Mouse (Mus musculus): Measurements from ENCODE around the gene Prm2. TPM values are rescaled to one million over a fixed set of nuclear protein-coding genes. Genes with fewer than 3 reads are reported as not detected.

Gene Prm2
- polyA plus RNA-seq, 1 experiment from 2014 or later = not detected

- H3K9me3 ChIP-seq = no peaks in the 10 kb centered on the region
- no peak overlapping the region for H3K9ac ChIP-seq
- H3K27ac ChIP-seq (replicated peaks) = no peak overlapping the region
- WGBS = 75% methylated on average over 4 of the region's 4 CpGs
- H3K4me1 ChIP-seq (replicated peaks) = no peaks in the 10 kb centered on the region
- no peaks in the 10 kb centered on the region for H3K27me3 ChIP-seq
- no peak for ATAC-seq (ENCODE audit: low read depth)
- H3K36me3 ChIP-seq = no peaks in the 10 kb centered on the region
- H3K4me2 ChIP-seq = no peak overlapping the region
- H3K4me3 ChIP-seq = no peak overlapping the region
Observed at GRCm38 (mm10) chr16:10828461-10828805, 32.5 kb upstream of the Prm2 start.

- Histone ChIP-seq H3K9me3 (no peaks in the 10 kb centered on the region), H3K9ac (no peak overlapping the region), H3K27me3 (no peaks in the 10 kb centered on the region), H3K36me3 (no peaks in the 10 kb centered on the region), H3K4me3 (no peak overlapping the region), H3K27ac (replicated peaks) (no peak overlapping the region), H3K4me2 (no peak overlapping the region), H3K4me1 (replicated peaks) (no peaks in the 10 kb centered on the region)
- 79% methylated on average over 7 of the region's 7 CpGs for WGBS
- no peak for ATAC-seq (ENCODE audit: low read depth)
Observed at GRCm38 (mm10) chr16:10827766-10828460, 32.0 kb upstream of the Prm2 start.

GRCm38 (mm10) chr16:10827269-10827668 lies 31.3 kb upstream of the Prm2 start:
- Histone ChIP-seq H3K4me3 (no peak overlapping the region), H3K4me1 (replicated peaks) (no peaks in the 10 kb centered on the region), H3K4me2 (no peak overlapping the region), H3K9ac (no peak overlapping the region), H3K36me3 (no peaks in the 10 kb centered on the region), H3K9me3 (no peaks in the 10 kb centered on the region), H3K27me3 (no peaks in the 10 kb centered on the region), H3K27ac (replicated peaks) (no peak overlapping the region)
- WGBS = 90% methylated on average over 9 of the region's 9 CpGs
- ATAC-seq (ENCODE audit: low read depth) = no peak

- H3K4me3 ChIP-seq = no peak overlapping the region
- H3K9me3 ChIP-seq = no peaks in the 10 kb centered on the region
- H3K4me2 ChIP-seq = no peak overlapping the region
- H3K4me1 ChIP-seq (replicated peaks) = no peaks in the 10 kb centered on the region
- WGBS = 89% methylated on average over 4 of the region's 4 CpGs
- ATAC-seq (ENCODE audit: low read depth) = no peak
- H3K27me3 ChIP-seq = no peaks in the 10 kb centered on the region
- H3K27ac ChIP-seq (replicated peaks) = no peak overlapping the region
- no peaks in the 10 kb centered on the region for H3K36me3 ChIP-seq
- H3K9ac ChIP-seq = no peak overlapping the region
Observed at GRCm38 (mm10) chr16:10825840-10826239, 29.9 kb upstream of the Prm2 start.

- Histone ChIP-seq H3K4me3 (no peak overlapping the region), H3K9me3 (no peaks in the 10 kb centered on the region), H3K36me3 (no peaks in the 10 kb centered on the region), H3K9ac (no peak overlapping the region), H3K27ac (replicated peaks) (no peak overlapping the region), H3K27me3 (no peaks in the 10 kb centered on the region), H3K4me1 (replicated peaks) (no peaks in the 10 kb centered on the region), H3K4me2 (no peak overlapping the region)
- no peak for ATAC-seq (ENCODE audit: low read depth)
- WGBS = 94% methylated on average over 1 of the region's 1 CpGs
Observed at GRCm38 (mm10) chr16:10824536-10824935, 28.6 kb upstream of the Prm2 start.

GRCm38 (mm10) chr16:10821387-10821786 lies 25.5 kb upstream of the Prm2 start:
- 74% methylated on average over 4 of the region's 4 CpGs for WGBS
- Histone ChIP-seq H3K27me3 (no peaks in the 10 kb centered on the region), H3K9me3 (no peaks in the 10 kb centered on the region), H3K9ac (no peak overlapping the region), H3K36me3 (no peaks in the 10 kb centered on the region), H3K4me2 (no peak overlapping the region), H3K4me1 (replicated peaks) (no peaks in the 10 kb centered on the region), H3K27ac (replicated peaks) (no peak overlapping the region), H3K4me3 (no peak overlapping the region)
- ATAC-seq (ENCODE audit: low read depth) = no peak

- H3K27ac ChIP-seq (replicated peaks) = no peak overlapping the region
- ATAC-seq (ENCODE audit: low read depth) = no peak
Observed at GRCm38 (mm10) chr16:10819966-10820365, 24.0 kb upstream of the Prm2 start.

GRCm38 (mm10) chr16:10818579-10819135 lies 22.7 kb upstream of the Prm2 start:
- H3K9ac ChIP-seq = no peak overlapping the region
- no peak for ATAC-seq (ENCODE audit: low read depth)
- H3K27ac ChIP-seq (replicated peaks) = no peak overlapping the region
- no peaks in the 10 kb centered on the region for H3K4me1 ChIP-seq (replicated peaks)
- 75% methylated on average over 4 of the region's 4 CpGs for WGBS
- no peak overlapping the region for H3K4me3 ChIP-seq
- H3K4me2 ChIP-seq = no peak overlapping the region
- H3K27me3 ChIP-seq = no peaks in the 10 kb centered on the region
- no peaks in the 10 kb centered on the region for H3K36me3 ChIP-seq
- H3K9me3 ChIP-seq = no peaks in the 10 kb centered on the region

More at GRCm38 (mm10) chr16:10819966-10820365, 24.0 kb upstream of the Prm2 start:
- Histone ChIP-seq H3K9ac (no peak overlapping the region), H3K4me1 (replicated peaks) (no peaks in the 10 kb centered on the region), H3K4me2 (no peak overlapping the region), H3K9me3 (no peaks in the 10 kb centered on the region), H3K36me3 (no peaks in the 10 kb centered on the region), H3K27me3 (no peaks in the 10 kb centered on the region), H3K4me3 (no peak overlapping the region)
- 75% methylated on average over 3 of the region's 3 CpGs for WGBS

GRCm38 (mm10) chr16:10814864-10815263 lies 18.9 kb upstream of the Prm2 start:
- no peak overlapping the region for H3K9ac ChIP-seq
- no peak for ATAC-seq (ENCODE audit: low read depth)
- H3K27ac ChIP-seq (replicated peaks) = no peak overlapping the region
- no peaks in the 10 kb centered on the region for H3K27me3 ChIP-seq
- H3K36me3 ChIP-seq = no peaks in the 10 kb centered on the region
- no peak overlapping the region for H3K4me2 ChIP-seq
- 89% methylated on average over 4 of the region's 4 CpGs for WGBS
- H3K4me3 ChIP-seq = no peak overlapping the region
- no peaks in the 10 kb centered on the region for H3K4me1 ChIP-seq (replicated peaks)
- no peaks in the 10 kb centered on the region for H3K9me3 ChIP-seq

- Histone ChIP-seq H3K27me3 (no peaks in the 10 kb centered on the region), H3K9me3 (no peaks in the 10 kb centered on the region), H3K36me3 (no peaks in the 10 kb centered on the region), H3K4me1 (replicated peaks) (no peaks in the 10 kb centered on the region), H3K4me3 (no peak overlapping the region), H3K4me2 (no peak overlapping the region), H3K27ac (replicated peaks) (no peak overlapping the region), H3K9ac (no peak overlapping the region)
- WGBS = 86% methylated on average over 4 of the region's 4 CpGs
- ATAC-seq (ENCODE audit: low read depth) = no peak
Observed at GRCm38 (mm10) chr16:10813726-10814125, 17.8 kb upstream of the Prm2 start.

- Histone ChIP-seq H3K9me3 (no peaks in the 10 kb centered on the region), H3K27ac (replicated peaks) (no peak within 1 kb of the TSS; the same call in 1 of the 2 replicates), H3K4me2 (no peak within 1 kb of the TSS), H3K9ac (no peak within 1 kb of the TSS), H3K4me1 (replicated peaks) (no peaks in the 10 kb centered on the region), H3K27me3 (no peaks in the 10 kb centered on the region), H3K4me3 (no peak within 1 kb of the TSS), H3K36me3 (no peaks in the 10 kb centered on the region)
- ATAC-seq (ENCODE audit: low read depth) = no peak
- 92% methylated on average over 2 of the region's 2 CpGs for WGBS
Observed at GRCm38 (mm10) chr16:10812865-10813371, 17.0 kb upstream of the Prm2 start, which contains the start of gene Gm11172. TSS of gene Gm11172 (plus strand) at chr16:10812915.

- Histone ChIP-seq H3K4me1 (replicated peaks) (0 out of 2 replicates have a peak, but pooled peaks cover 6% of the 10 kb centered on the region), H3K36me3 (no peaks in the 10 kb centered on the region), H3K27me3 (no peaks in the 10 kb centered on the region), H3K4me3 (no peak overlapping the region), H3K9me3 (no peaks in the 10 kb centered on the region), H3K27ac (replicated peaks) (no peak overlapping the region), H3K4me2 (no peak overlapping the region), H3K9ac (no peak overlapping the region)
- ATAC-seq (ENCODE audit: low read depth) = no peak
- 100% methylated on average over 1 of the region's 1 CpGs for WGBS
Observed at GRCm38 (mm10) chr16:10810376-10810775, 14.4 kb upstream of the Prm2 start.

Measured in neural tube, embryonic 13.5 days (tissue).